Mouse (Mus musculus) bone marrow, adult 2 months (tissue): ENCODE measurements around the gene Gm7257.

Experiments
- CTCF ChIP-seq: fragments of 200-500 bp; IDR thresholded peaks from 2 replicates; pipeline ENCODE4 v1.5.1; 2011; ENCODE audit warnings: low read length, control low read depth; ENCODE audit not compliant: control insufficient read depth, insufficient read depth
- POLR2A ChIP-seq: fragments of 200-500 bp; IDR thresholded peaks from 2 replicates; pipeline ENCODE4 v1.6.1; 2011; ENCODE audit warnings: low read depth, mild to moderate bottlenecking, control low read depth, low read length, borderline replicate concordance; ENCODE audit not compliant: control insufficient read depth

DNA sequence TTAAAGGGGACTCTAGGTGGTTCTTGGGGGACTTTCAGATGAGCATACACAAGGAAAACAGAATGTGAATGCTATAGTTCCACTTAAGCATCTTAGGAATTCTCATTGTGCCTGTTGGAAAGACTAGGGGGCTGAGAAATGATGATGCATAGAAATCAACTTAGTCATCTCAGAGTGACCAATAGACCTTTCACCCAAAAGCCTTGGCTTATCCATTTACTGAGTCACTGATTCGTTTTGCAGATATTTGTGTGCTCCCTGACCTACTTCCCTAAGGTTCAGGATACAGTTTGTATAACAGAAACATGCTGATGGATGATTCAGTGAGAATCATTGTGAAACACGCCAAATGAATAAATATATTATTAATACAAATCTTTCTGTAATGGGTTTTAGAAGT, 28.7 kb upstream of the Gm7257 start:
- TF ChIP-seq POLR2A (no peak), CTCF (no peak)
